Mouse (Mus musculus): Measurements from ENCODE around the gene Ddc. TPM values are rescaled to one million over a fixed set of nuclear protein-coding genes. Genes with fewer than 3 reads are reported as not detected.

Gene Ddc
- polyA plus RNA-seq, 1 experiment from 2014 or later: 10.2 TPM

DNA sequence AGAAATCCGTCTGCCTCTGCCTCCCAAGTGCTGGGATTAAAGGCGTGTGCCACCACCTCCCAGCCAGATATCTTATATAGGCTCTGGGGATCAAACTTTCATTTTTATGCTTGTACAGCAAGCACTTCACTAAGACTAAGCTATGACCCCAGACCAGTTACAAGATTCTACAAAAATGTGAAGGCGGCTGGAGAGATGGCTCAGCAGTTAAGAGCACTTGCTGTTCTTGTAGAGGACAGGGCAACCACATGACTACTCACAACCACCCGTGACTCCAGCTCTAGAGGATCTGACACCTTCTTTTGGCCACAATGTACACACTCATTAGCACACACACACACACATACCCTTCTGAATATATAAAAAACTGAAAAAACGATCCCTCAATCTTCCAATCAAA, 93.5 kb downstream of the Ddc start:
- Histone ChIP-seq H3K9ac (ENCODE audit: low read length) (no peak overlapping the region), H3K4me3 (ENCODE audit: low read depth, low read length) (no peak overlapping the region), H3K27me3 (ENCODE audit: control insufficient read depth, insufficient read depth, low read length) (no peaks in the 10 kb centered on the region), H3K36me3 (ENCODE audit: control insufficient read depth, insufficient read depth, low read length) (peaks cover 24% of the 10 kb centered on the region), H3K9me3 (ENCODE audit: control insufficient read depth, low read length) (no peaks in the 10 kb centered on the region), H3K27ac (replicated peaks; ENCODE audit: low read depth, low read length) (no peak overlapping the region), H3K4me2 (ENCODE audit: low read depth, severe bottlenecking) (no peak overlapping the region), H3K4me1 (ENCODE audit: control insufficient read depth, insufficient read depth, low read length) (peaks cover 6% of the 10 kb centered on the region; the same call in 1 of the 2 replicates)
- WGBS: 90% methylated on average over 5 of the region's 5 CpGs
- ATAC-seq (ENCODE audit: insufficient number of reproducible peaks, low FRiP score, low TSS enrichment, low read depth): no peak
- DNase-seq (ENCODE audit: low spot score): no peak

DNA sequence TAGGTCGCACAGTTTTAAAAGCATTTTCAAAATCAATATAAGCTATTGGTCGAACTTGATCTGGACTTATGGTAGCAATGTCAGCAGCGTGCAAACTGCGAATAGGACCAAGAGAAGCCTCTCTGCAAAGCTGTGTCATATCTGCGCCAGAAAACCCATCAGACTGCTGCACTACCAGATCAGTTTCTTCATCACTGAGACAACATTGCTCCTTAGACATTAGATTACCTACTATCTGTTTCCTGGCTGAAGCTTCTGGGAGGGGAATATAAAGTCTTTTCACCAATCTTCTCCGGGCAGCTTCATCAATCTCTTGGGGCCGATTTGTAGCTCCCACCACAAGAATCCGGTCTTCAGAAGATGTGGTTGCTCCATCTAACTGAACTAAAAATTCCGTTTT, 96.9 kb downstream of the Ddc start:
- Histone ChIP-seq H3K36me3 (ENCODE audit: control insufficient read depth, insufficient read depth, low read length) (peaks cover 33% of the 10 kb centered on the region), H3K4me1 (ENCODE audit: control insufficient read depth, insufficient read depth, low read length) (no peaks in the 10 kb centered on the region), H3K4me3 (ENCODE audit: low read depth, low read length) (no peak overlapping the region), H3K27ac (replicated peaks; ENCODE audit: low read depth, low read length) (no peak overlapping the region), H3K9ac (ENCODE audit: low read length) (no peak overlapping the region), H3K27me3 (ENCODE audit: control insufficient read depth, insufficient read depth, low read length) (no peaks in the 10 kb centered on the region), H3K9me3 (ENCODE audit: control insufficient read depth, low read length) (no peaks in the 10 kb centered on the region), H3K4me2 (ENCODE audit: low read depth, severe bottlenecking) (no peak overlapping the region)
- WGBS: 93% methylated on average over 9 of the region's 9 CpGs
- ATAC-seq (ENCODE audit: insufficient number of reproducible peaks, low FRiP score, low TSS enrichment, low read depth) (no peak), DNase-seq (ENCODE audit: low spot score) (no peak)

DNA sequence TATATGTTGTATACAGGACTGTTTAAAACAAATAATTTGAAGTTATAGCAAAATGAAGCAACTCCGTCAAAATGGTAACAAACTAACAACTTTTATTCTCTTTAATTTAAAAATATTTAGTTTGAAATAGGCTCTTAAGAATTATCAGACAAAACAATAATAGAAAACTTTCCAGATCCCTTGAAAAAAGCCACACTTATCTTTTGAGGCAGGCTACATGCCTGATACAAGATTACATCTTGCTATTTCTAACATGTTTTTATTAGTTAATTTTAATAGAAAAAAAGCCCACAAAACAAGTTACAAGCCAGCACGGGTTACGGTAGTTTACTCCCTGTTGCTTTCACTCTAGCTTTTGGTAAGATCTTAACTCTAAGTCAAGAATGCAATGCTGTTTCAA, 97.6 kb downstream of the Ddc start:
- no peaks in the 10 kb centered on the region for H3K9me3 ChIP-seq (ENCODE audit: control insufficient read depth, low read length)
- no peaks in the 10 kb centered on the region for H3K4me1 ChIP-seq (ENCODE audit: control insufficient read depth, insufficient read depth, low read length)
- peaks cover 30% of the 10 kb centered on the region for H3K36me3 ChIP-seq (ENCODE audit: control insufficient read depth, insufficient read depth, low read length)
- no peak overlapping the region for H3K27ac ChIP-seq (replicated peaks; ENCODE audit: low read depth, low read length)
- no peaks in the 10 kb centered on the region for H3K27me3 ChIP-seq (ENCODE audit: control insufficient read depth, insufficient read depth, low read length)
- H3K4me2 ChIP-seq (ENCODE audit: low read depth, severe bottlenecking): no peak overlapping the region
- no peak overlapping the region for H3K4me3 ChIP-seq (ENCODE audit: low read depth, low read length)
- DNase-seq (ENCODE audit: low spot score) (no peak), ATAC-seq (ENCODE audit: insufficient number of reproducible peaks, low FRiP score, low TSS enrichment, low read depth) (no peak)
- H3K9ac ChIP-seq (ENCODE audit: low read length): no peak overlapping the region
- WGBS: 93% methylated on average over 3 of the region's 3 CpGs

DNA sequence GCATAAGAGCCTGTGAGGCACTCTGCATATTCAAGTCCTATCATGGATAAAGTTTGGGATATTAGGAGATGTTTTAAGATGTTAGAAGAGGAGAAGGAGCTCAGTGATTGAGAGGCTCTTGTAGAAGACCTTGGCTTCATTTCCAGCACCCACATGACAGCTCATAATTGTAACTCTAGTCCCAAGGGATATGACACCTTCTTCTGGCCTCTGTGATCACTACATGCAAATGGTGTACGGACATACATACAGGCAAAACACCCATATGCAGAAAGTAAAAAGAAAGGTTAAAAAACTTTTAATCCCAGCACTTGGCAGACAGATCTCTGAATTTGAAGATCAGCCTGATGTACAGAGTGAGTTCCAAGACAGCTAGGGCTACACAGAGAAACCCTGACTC, 99.3 kb downstream of the Ddc start:
- Histone ChIP-seq H3K4me1 (ENCODE audit: control insufficient read depth, insufficient read depth, low read length) (no peaks in the 10 kb centered on the region), H3K27ac (replicated peaks; ENCODE audit: low read depth, low read length) (no peak overlapping the region), H3K9me3 (ENCODE audit: control insufficient read depth, low read length) (no peaks in the 10 kb centered on the region), H3K4me3 (ENCODE audit: low read depth, low read length) (no peak overlapping the region), H3K27me3 (ENCODE audit: control insufficient read depth, insufficient read depth, low read length) (no peaks in the 10 kb centered on the region), H3K36me3 (ENCODE audit: control insufficient read depth, insufficient read depth, low read length) (peaks cover 27% of the 10 kb centered on the region), H3K9ac (ENCODE audit: low read length) (no peak overlapping the region), H3K4me2 (ENCODE audit: low read depth, severe bottlenecking) (no peak overlapping the region)
- ATAC-seq (ENCODE audit: insufficient number of reproducible peaks, low FRiP score, low TSS enrichment, low read depth): no peak
- 96% methylated on average over 1 of the region's 1 CpGs for WGBS
- DNase-seq (ENCODE audit: low spot score): no peak

DNA sequence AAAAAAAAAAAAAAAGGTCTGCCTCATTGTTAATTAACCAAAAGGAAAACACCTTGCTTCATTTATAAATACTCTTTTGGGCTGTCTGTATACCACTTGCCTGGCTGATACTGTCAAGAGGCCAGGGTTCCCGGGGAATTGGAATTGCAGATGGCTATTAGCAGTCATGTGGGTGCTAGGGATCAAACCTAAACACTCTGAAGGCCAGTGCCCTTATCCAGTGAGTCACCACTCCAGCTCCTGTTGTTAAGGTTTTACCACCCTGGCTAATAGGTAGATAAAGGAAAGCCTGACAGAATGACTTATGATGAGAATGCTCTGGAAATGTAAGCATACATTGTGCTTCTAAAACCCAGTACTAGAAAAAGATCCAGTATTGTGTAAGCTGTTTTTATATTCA, 103.3 kb downstream of the Ddc start:
- 50% methylated on average over 1 of the region's 1 CpGs for WGBS

DNA sequence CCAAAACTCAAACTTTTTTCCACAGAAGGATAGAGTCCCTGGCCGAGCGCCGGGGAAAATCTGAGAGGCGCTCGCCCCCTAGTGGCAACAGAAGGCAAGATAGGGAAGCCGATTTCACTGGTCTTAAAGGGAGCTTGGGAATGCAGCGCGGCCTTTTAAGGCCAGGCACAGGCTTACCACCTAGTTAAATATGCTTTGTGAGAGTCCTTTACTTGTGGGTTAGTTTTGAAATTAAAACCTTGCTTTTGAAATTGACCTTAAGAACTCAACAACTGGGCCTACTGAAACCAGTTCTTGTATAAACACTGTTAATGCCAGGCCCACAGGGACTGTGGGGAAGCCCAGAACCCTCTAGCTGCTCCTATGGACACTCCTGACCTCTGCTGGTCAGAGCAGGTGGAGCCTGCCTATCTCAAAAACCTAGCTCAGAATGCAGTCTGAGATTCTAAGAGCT, 109.4 kb downstream of the Ddc start:
- 2% methylated on average over 8 of the region's 8 CpGs for WGBS
- H3K4me3 ChIP-seq (ENCODE audit: low read depth, low read length): no peak overlapping the region
- H3K27me3 ChIP-seq (ENCODE audit: control insufficient read depth, insufficient read depth, low read length): no peaks in the 10 kb centered on the region
- no peak overlapping the region for H3K27ac ChIP-seq (replicated peaks; ENCODE audit: low read depth, low read length)
- ATAC-seq (ENCODE audit: insufficient number of reproducible peaks, low FRiP score, low TSS enrichment, low read depth): peak; percentile 88
- no peaks in the 10 kb centered on the region for H3K36me3 ChIP-seq (ENCODE audit: control insufficient read depth, insufficient read depth, low read length)
- peak; percentile 90 for DNase-seq (ENCODE audit: low spot score)
- H3K4me1 ChIP-seq (ENCODE audit: control insufficient read depth, insufficient read depth, low read length): no peaks in the 10 kb centered on the region
- no peaks in the 10 kb centered on the region for H3K9me3 ChIP-seq (ENCODE audit: control insufficient read depth, low read length)
- H3K4me2 ChIP-seq (ENCODE audit: low read depth, severe bottlenecking): no peak overlapping the region
- no peak overlapping the region for H3K9ac ChIP-seq (ENCODE audit: low read length)

More for the DNA sequence above, 103.3 kb downstream of the Ddc start:
- DNase-seq (ENCODE audit: low spot score) (no peak), ATAC-seq (ENCODE audit: insufficient number of reproducible peaks, low FRiP score, low TSS enrichment, low read depth) (no peak)
- H3K27me3 ChIP-seq (ENCODE audit: control insufficient read depth, insufficient read depth, low read length): no peaks in the 10 kb centered on the region
- no peak overlapping the region for H3K4me2 ChIP-seq (ENCODE audit: low read depth, severe bottlenecking)
- H3K4me3 ChIP-seq (ENCODE audit: low read depth, low read length): no peak overlapping the region
- no peaks in the 10 kb centered on the region for H3K9me3 ChIP-seq (ENCODE audit: control insufficient read depth, low read length)
- H3K27ac ChIP-seq (replicated peaks; ENCODE audit: low read depth, low read length): no peak overlapping the region
- no peaks in the 10 kb centered on the region for H3K4me1 ChIP-seq (ENCODE audit: control insufficient read depth, insufficient read depth, low read length)
- no peak overlapping the region for H3K9ac ChIP-seq (ENCODE audit: low read length)
- peaks cover 9% of the 10 kb centered on the region; the same call in 1 of the 2 replicates for H3K36me3 ChIP-seq (ENCODE audit: control insufficient read depth, insufficient read depth, low read length)

DNA sequence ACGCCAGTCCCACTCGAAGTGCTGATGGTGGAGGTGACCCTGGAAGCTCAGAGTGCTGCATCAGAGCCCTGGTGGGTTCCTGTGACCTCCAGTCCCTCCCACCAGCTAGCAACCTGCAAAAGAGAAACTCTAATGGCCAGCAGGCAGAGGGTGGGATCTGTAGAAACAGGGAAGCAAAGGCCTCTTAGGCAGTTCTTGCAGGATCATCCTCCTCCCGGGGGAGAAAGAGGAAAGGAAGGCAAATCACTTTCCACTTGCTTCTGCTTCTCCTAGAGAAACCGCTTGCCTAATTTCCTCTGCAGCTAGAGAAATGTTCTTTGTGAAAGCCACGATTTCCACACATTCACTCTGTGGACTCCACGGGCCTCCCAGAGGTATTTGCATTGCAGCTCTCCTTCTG, 112.5 kb downstream of the Ddc start:
- Histone ChIP-seq H3K27me3 (ENCODE audit: control insufficient read depth, insufficient read depth, low read length) (no peaks in the 10 kb centered on the region), H3K36me3 (ENCODE audit: control insufficient read depth, insufficient read depth, low read length) (no peaks in the 10 kb centered on the region), H3K4me3 (ENCODE audit: low read depth, low read length) (no peak overlapping the region), H3K9ac (ENCODE audit: low read length) (no peak overlapping the region), H3K9me3 (ENCODE audit: control insufficient read depth, low read length) (no peaks in the 10 kb centered on the region), H3K27ac (replicated peaks; ENCODE audit: low read depth, low read length) (no peak overlapping the region), H3K4me1 (ENCODE audit: control insufficient read depth, insufficient read depth, low read length) (no peaks in the 10 kb centered on the region), H3K4me2 (ENCODE audit: low read depth, severe bottlenecking) (no peak overlapping the region)
- 65% methylated on average over 6 of the region's 6 CpGs for WGBS
- no peak for DNase-seq (ENCODE audit: low spot score)
- no peak for ATAC-seq (ENCODE audit: insufficient number of reproducible peaks, low FRiP score, low TSS enrichment, low read depth)

DNA sequence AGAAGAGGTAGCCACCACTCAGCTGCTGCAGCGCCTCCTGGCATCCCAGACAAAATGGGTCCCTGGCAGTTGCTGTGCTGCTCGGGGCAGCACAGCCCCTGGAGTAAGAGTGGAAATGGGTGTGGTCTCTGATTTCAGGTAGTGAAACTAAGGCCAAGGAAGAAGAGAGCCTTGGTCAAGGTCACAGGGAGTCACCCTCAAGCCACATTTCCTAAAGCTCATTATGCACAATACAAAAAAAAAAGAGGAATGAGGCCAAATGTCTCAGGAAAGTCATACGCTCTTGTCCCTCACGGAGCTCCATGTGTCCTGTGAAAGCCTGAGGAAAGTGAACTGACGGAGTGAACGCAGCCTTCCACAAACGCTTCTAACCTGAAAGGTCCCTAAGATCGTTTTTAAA, 116.2 kb downstream of the Ddc start:
- Histone ChIP-seq H3K4me2 (ENCODE audit: low read depth, severe bottlenecking) (no peak overlapping the region), H3K4me1 (ENCODE audit: control insufficient read depth, insufficient read depth, low read length) (no peaks in the 10 kb centered on the region), H3K27me3 (ENCODE audit: control insufficient read depth, insufficient read depth, low read length) (no peaks in the 10 kb centered on the region), H3K9ac (ENCODE audit: low read length) (no peak overlapping the region), H3K27ac (replicated peaks; ENCODE audit: low read depth, low read length) (no peak overlapping the region), H3K9me3 (ENCODE audit: control insufficient read depth, low read length) (no peaks in the 10 kb centered on the region), H3K36me3 (ENCODE audit: control insufficient read depth, insufficient read depth, low read length) (no peaks in the 10 kb centered on the region), H3K4me3 (ENCODE audit: low read depth, low read length) (no peak overlapping the region)
- DNase-seq (ENCODE audit: low spot score): no peak
- WGBS: 81% methylated on average over 8 of the region's 8 CpGs
- no peak for ATAC-seq (ENCODE audit: insufficient number of reproducible peaks, low FRiP score, low TSS enrichment, low read depth)

DNA sequence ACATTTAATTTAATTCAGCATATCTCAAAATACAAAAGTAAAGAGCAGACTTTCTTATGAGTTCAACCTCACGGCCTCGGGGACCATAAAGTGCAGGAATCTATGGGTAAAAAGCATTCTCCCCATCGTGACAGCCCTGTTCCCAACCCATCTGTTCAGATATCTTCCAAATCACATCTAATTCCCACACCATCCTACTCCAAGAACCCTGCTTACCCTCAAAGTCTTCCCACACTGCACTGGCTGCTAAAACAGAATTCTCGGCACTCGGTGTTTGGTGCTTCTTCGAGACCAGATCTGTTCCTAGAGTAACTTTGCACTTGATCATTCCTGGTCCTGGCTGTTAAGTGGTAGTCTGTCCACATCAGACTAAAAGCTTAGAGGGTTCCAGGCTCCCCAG, 119.6 kb downstream of the Ddc start:
- no peak for DNase-seq (ENCODE audit: low spot score)
- H3K4me3 ChIP-seq (ENCODE audit: low read depth, low read length): no peak overlapping the region
- no peak overlapping the region for H3K9ac ChIP-seq (ENCODE audit: low read length)
- H3K27me3 ChIP-seq (ENCODE audit: control insufficient read depth, insufficient read depth, low read length): no peaks in the 10 kb centered on the region
- H3K27ac ChIP-seq (replicated peaks; ENCODE audit: low read depth, low read length): no peak overlapping the region
- no peak for ATAC-seq (ENCODE audit: insufficient number of reproducible peaks, low FRiP score, low TSS enrichment, low read depth)
- H3K9me3 ChIP-seq (ENCODE audit: control insufficient read depth, low read length): no peaks in the 10 kb centered on the region
- no peak overlapping the region for H3K4me2 ChIP-seq (ENCODE audit: low read depth, severe bottlenecking)
- no peaks in the 10 kb centered on the region for H3K36me3 ChIP-seq (ENCODE audit: control insufficient read depth, insufficient read depth, low read length)
- WGBS: 91% methylated on average over 6 of the region's 6 CpGs
- no peaks in the 10 kb centered on the region for H3K4me1 ChIP-seq (ENCODE audit: control insufficient read depth, insufficient read depth, low read length)
